Mouse (Mus musculus) neutrophil, adult 5-6 weeks (primary cell): Measurements from ENCODE around the gene Patj. TPM values are rescaled to one million over a fixed set of nuclear protein-coding genes. Genes with fewer than 3 reads are reported as not detected.

Experiments used
- ATAC-seq: fragments of 151-379, 151-347 bp; 2 replicates; pipeline ENCODE4 v1.8.0; 2017; ENCODE audit warnings: mild to moderate bottlenecking, moderate TSS enrichment; ENCODE audit not compliant: insufficient number of reproducible peaks, poor library complexity, low FRiP score, severe bottlenecking; ENCODE audit errors: extremely low read depth
- total RNA-seq: library from RNA; stranded (forward); fragments of 200-1000 nt; gene quantifications from 2 replicates; pipeline ENCODE4 v1.2.3, GENCODE M21; 2017

Gene Patj
- total RNA-seq, 1 experiment from 2014 or later: 58.5 TPM

- ATAC-seq: no peak
Measured at GRCm38 (mm10) chr4:98498341-98498740, 102.8 kb downstream of the Patj start.

GRCm38 (mm10) chr4:98500182-98500581 is 104.6 kb downstream of the Patj start:
- ATAC-seq: peak; percentile 51; the same call in 1 of the 2 replicates

- ATAC-seq: no peak
Measured at GRCm38 (mm10) chr4:98500875-98501274, 105.3 kb downstream of the Patj start.

GRCm38 (mm10) chr4:98504743-98505142 is 109.2 kb downstream of the Patj start:
- no peak for ATAC-seq

GRCm38 (mm10) chr4:98508471-98509271 is 113.1 kb downstream of the Patj start:
- no peak for ATAC-seq

GRCm38 (mm10) chr4:98509939-98510338 is 114.4 kb downstream of the Patj start:
- ATAC-seq: no peak

- ATAC-seq: no peak
Measured at GRCm38 (mm10) chr4:98511296-98511695, 115.7 kb downstream of the Patj start.

- ATAC-seq: no peak
Measured at GRCm38 (mm10) chr4:98511964-98512743, 116.6 kb downstream of the Patj start.

- ATAC-seq: no peak
Measured at GRCm38 (mm10) chr4:98520492-98520891, 124.9 kb downstream of the Patj start.

GRCm38 (mm10) chr4:98524525-98524924 is 128.9 kb downstream of the Patj start:
- ATAC-seq: no peak

GRCm38 (mm10) chr4:98535446-98535845 is 139.9 kb downstream of the Patj start:
- ATAC-seq: no peak

- no peak for ATAC-seq
Measured at GRCm38 (mm10) chr4:98541591-98541990, 146.0 kb downstream of the Patj start.

GRCm38 (mm10) chr4:98543001-98543400 is 147.4 kb downstream of the Patj start:
- no peak for ATAC-seq

- no peak for ATAC-seq
Measured at GRCm38 (mm10) chr4:98545376-98545775, 149.8 kb downstream of the Patj start.

- no peak for ATAC-seq
Measured at GRCm38 (mm10) chr4:98546456-98547176, 151.0 kb downstream of the Patj start.

GRCm38 (mm10) chr4:98549491-98549890 is 153.9 kb downstream of the Patj start:
- ATAC-seq: no peak

- no peak for ATAC-seq
Measured at GRCm38 (mm10) chr4:98550116-98550515, 154.5 kb downstream of the Patj start.

- ATAC-seq: no peak
Measured at GRCm38 (mm10) chr4:98555666-98556065, 160.1 kb downstream of the Patj start.

GRCm38 (mm10) chr4:98556449-98556848 is 160.9 kb downstream of the Patj start:
- no peak for ATAC-seq
